Mouse (Mus musculus) naive thymus-derived CD4-positive, alpha-beta T cell, adult 2 months (primary cell): Measurements from ENCODE around the gene Tmem242.
"Not testable (repeated sequence)": the region's sequence is repeated elsewhere in the genome, so short reads cannot be mapped to it uniquely, and the experiment has no call there.

ENCODE experiments used
- DNase-seq: peaks from one replicate; pipeline ENCODE4 v3.0.0-alpha.2; 2011; ENCODE audit warnings: low read depth

Tmem242 gene

DNA sequence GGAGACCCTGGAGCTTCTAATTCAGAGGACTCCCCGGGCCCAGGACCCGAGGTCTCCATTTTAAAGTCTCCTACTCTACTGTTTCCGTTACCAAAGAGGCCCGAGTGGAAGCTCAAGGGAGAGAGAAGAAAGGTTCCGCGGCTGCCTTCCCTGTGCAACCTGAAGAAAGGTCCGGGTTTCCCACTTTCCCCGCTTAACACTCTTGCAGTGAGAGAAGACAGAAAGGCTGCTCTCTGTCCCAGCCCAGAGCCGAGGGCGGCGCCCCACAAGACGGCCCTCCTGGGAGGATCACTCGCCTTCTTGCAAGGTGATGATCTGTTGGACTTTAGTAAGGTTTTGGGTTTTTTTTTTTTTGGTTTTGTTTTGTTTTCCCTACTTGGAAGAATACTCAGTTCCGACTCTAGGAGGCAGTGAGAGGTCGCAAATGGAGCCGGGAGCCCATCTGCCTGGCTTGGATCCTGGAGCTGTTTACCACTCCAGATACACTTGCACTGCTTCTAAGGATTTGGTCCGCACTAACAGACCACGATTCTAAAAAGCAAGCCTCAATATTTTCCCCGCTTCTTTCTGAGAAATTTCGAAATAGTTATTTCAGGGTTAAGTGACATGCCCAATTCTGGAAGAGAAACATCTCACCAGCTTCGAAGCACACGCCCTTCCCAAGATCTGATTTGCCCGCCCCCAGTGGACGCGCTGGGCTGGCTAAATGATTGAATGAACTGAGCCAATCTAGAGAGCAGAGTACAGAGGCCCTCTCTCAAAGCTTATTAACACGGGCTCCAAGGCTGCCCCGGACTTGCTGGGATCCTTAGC lies at the start of gene Tmem242:
Gene Tmem242, minus strand, starts transcription at position 101 of the 813 bp plus-strand sequence.
- peak; percentile 93 for DNase-seq

GRCm38 (mm10) chr17:5488156-5488555 lies 48.1 kb upstream of the Tmem242 start:
- peak; percentile 12 for DNase-seq

GRCm38 (mm10) chr17:5484663-5485062 lies 44.6 kb upstream of the Tmem242 start:
- DNase-seq = no peak

DNA sequence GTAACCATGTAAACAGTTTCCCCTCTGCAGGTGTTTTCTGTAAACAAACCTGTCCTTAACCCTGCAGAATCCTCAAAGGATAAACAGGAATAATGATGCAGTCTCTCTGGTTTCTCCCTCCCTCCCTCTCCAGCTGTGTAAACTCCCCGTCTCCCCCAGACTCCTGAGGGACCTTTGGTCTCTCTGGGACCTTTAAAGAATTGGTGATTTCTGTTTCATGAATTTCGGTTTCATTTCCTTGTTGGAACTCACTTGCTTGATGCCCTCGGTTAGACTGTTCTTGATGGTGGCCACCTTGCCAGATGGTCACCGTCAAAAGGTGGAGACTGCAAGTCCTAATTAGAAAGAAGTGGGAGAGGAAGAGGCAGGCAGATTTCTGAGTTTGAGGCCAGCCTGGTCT lies 43.4 kb upstream of the Tmem242 start:
- DNase-seq = no peak

- DNase-seq = no peak
Measured at GRCm38 (mm10) chr17:5475960-5476725, 36.1 kb upstream of the Tmem242 start.

GRCm38 (mm10) chr17:5472268-5472667 lies 32.2 kb upstream of the Tmem242 start:
- DNase-seq = no peak

GRCm38 (mm10) chr17:5467177-5467576 lies 27.1 kb upstream of the Tmem242 start:
- DNase-seq = no peak

- DNase-seq = no peak
Measured at GRCm38 (mm10) chr17:5466736-5467135, 26.7 kb upstream of the Tmem242 start.

GRCm38 (mm10) chr17:5463912-5464311 lies 23.9 kb upstream of the Tmem242 start:
- DNase-seq = no peak

- no peak for DNase-seq
Measured at GRCm38 (mm10) chr17:5453657-5454056, 13.6 kb upstream of the Tmem242 start.

DNA sequence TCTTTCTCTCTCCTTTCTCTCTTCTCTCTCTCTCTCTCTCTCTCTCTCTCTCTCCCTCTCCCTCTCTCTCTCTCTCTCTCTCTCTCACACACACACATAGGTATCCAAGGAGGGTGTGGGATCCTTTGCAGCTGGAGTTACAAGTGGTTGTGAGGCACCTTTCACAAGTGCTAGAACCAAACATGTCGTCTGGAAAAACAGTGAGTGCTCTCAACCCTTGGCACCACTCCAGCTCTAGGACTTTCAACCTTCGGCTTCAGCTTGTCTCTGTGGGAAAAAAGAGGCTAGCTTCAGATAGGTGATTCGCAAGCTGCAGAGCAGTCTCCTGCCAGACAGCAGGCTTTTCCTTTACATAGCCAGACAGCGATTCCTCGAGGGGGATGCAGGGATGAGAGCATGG lies 3.7 kb upstream of the Tmem242 start:
- DNase-seq = no peak

GRCm38 (mm10) chr17:5443260-5443659 lies 3.2 kb upstream of the Tmem242 start:
- DNase-seq = no peak

DNA sequence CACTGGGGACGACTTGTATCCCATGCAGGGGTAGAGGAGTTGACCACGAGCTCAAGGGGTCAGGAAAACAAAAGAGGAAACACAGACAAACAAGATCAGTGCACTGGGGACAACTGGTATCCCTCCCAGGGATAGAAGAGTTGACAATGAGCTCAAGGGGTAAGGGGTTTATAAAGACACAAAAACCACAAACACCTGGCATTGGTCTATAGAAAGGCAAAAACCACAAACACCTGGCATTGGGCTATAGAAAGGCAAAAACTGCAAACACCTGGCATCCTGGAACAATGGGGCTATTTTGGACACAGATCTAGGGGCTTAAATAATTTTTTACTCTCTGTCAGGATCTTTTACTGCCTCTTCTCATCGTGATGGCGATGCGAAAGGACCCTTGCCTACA lies 2.3 kb upstream of the Tmem242 start:
- DNase-seq = not testable (repeated sequence)

DNA sequence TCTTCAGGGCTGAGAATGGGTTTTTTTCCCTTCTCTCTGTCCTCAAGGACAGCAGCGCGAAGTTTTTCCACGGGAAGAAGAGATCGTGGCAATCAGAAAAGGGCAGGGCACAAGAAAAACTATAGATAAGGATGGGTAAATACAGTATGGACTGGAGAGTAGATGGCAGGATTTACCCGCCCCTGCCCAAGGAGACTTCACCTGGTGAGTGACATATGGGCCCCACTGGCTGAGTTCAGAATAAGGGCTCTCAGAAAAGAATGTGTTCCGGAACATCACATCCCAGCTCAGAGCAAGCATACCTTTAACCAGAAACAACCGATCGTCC lies 264 bp downstream of the Tmem242 start:
- no peak for DNase-seq

DNA sequence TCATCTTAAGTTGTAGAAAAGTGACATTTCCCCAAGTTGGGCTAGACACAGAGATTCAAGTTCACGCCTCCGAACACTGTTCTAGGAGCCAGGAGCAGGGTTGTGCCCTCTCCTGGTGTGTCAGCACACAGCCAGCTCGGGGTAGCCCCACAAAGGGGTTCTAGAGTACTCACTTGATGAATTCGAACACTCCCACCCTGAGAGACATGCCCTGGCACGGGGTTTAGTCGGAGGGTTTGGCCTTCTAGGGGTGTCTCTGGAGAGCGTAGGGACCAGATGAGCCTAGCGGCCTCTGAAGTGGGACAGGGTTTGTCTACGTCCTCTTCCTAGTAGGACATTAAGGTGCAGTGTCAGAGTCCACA lies 10.3 kb downstream of the Tmem242 start:
- no peak for DNase-seq

GRCm38 (mm10) chr17:5429090-5429771 lies 10.8 kb downstream of the Tmem242 start:
- DNase-seq = peak; percentile 95

DNA sequence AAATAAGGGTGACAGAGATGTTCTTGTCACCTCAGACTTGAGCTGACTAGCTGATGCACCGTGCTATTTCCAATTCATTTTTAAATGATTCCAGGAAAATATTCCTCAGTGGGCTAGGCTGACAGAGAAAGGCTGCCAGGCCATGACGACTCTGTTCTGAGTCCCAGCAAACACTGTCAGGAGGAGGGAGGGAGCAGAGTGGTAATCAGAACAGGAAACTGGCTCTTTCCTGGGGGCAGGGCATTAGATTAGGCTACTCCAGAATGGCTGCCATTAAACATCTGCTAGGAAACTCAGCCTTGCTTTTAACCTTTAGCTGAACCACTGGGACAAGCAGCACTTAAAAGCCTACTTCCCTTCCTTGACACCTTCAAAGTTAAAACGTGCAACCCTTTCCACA lies 14.9 kb downstream of the Tmem242 start:
- no peak for DNase-seq

DNA sequence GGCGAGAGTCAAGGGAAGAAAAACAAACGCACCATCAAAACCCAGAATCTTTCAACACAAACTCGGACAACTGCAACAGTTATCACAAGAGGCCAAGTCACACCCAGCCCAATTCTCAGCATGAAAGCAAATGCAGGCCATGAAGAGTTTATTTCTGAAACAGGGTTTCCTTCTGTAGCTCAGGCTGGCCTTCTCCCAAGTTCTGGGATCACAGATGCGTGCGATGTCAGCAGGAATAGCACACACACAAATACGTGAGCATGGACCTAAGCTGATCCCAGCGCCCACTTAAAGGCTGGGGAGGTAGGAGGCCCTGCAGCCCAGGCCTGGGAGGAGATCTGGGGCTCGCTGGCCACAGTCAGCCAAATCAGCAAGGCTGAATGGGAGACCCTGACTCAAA lies 15.9 kb downstream of the Tmem242 start:
- no peak for DNase-seq

GRCm38 (mm10) chr17:5421835-5422234 lies 18.2 kb downstream of the Tmem242 start:
- no peak for DNase-seq

- DNase-seq = no peak
Measured at GRCm38 (mm10) chr17:5419771-5420518, 20.1 kb downstream of the Tmem242 start.

- no peak for DNase-seq
Measured at GRCm38 (mm10) chr17:5419056-5419455, 21.0 kb downstream of the Tmem242 start.

DNA sequence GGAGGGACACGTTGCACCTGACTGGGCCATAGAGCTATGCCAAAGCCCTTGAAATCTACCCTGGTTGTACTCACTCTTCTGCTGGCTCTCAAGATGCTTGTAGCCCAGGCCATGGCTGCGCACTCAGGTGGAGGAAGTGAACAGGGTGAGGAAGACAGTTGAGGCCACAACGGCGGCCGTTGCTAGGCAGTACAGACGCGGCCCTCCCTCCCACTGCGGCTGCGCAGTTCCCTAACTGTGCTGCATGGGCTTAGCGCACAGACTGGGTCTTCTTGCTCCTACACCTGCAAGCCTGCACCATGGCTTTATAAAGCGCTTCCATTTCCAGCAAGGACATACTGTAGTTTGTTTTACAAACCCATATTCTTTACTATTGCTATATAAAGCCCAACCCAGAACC lies 21.5 kb downstream of the Tmem242 start, which contains the start of gene Ldhal6b:
Gene Ldhal6b, minus strand, starts transcription at position 223 of the 400 bp plus-strand sequence.
- DNase-seq = no peak
